Mouse (Mus musculus) right cerebral cortex, postnatal 36 days (tissue): ENCODE measurements around the gene Camkk2.

Experiments used
- DNase-seq, 2 experiments: peaks; one replicate each; pipeline ENCODE4 v3.0.0; 2022; ENCODE audit warnings: low spot score in 2 of 2, mixed read lengths in 1 of 2

Gene Camkk2

DNA sequence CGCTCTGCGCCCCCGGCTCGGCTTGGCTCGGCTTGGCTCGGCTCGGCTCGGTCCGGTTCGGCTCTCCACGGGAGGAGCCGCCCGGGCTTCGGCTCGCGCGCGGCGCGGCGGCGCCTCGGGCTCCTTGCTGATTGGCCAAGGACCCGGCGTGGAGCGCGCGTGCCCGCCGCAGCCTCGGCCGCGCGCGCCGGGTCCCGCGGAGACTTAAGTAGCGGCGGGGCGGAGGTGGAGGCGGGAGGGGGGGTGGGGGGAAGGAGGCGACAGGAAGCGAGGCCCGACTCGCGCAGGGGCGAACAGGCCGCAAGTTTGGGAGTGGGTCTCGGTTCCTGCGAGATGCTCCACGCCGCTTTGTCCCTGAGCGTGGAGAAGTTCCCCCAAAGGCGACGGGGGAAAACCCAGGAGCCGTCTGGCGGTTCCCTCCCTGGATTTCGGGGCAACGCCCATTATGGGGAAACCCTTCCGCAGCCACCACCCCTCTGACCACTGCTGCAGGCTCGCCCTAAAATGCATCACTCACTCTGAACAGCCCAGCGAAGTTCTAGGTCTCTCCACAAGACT is at the start of gene Camkk2:
Camkk2 (minus strand) TSS at position 133 of the 558 bp plus-strand sequence.
- DNase-seq = peak; percentile 76 to 77

- no peak for DNase-seq
These were observed 45.9 kb upstream of the Camkk2 start for GRCm38 (mm10) chr5:122825099-122825498.

DNA sequence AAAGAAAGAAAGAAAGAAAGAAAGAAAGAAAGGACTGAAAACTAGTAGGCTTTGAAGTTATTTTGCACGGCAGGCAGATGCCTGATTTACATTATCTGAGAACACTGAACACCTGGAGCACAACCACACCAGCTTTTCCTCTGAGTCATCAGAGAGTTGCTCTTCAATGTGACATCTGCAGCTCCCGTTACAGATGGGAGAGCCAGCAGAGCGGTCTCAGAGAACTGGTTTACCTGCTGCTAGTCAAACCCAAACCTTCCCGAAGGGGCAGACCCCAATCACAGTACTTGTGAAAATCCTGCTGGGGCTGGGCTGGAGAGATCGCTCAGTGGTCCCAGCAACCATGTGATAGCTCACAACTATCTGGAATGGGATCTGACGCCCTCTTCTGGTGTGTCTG is 45.2 kb upstream of the Camkk2 start:
- no peak for DNase-seq

GRCm38 (mm10) chr5:122823976-122824375 is 44.8 kb upstream of the Camkk2 start:
- no peak for DNase-seq

- no peak for DNase-seq
These were observed 43.2 kb upstream of the Camkk2 start for GRCm38 (mm10) chr5:122822441-122822840.

DNA sequence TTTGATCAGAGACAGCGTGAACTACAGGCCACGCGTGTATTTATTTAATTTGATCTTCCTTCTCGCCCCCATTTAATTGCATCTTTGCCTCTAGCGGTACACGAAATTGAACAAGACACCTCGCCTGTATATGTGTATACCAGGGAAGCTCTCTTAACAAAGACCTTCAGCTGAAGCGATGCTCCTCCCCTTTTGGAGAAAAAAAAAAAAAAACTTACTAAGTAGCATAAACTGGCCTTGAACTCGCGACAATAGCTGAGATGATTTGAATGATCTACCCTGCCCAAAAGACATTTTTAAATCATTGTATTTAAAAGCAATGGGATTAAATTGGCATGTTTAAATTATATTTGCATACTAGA is 42.3 kb upstream of the Camkk2 start:
- no peak for DNase-seq

DNA sequence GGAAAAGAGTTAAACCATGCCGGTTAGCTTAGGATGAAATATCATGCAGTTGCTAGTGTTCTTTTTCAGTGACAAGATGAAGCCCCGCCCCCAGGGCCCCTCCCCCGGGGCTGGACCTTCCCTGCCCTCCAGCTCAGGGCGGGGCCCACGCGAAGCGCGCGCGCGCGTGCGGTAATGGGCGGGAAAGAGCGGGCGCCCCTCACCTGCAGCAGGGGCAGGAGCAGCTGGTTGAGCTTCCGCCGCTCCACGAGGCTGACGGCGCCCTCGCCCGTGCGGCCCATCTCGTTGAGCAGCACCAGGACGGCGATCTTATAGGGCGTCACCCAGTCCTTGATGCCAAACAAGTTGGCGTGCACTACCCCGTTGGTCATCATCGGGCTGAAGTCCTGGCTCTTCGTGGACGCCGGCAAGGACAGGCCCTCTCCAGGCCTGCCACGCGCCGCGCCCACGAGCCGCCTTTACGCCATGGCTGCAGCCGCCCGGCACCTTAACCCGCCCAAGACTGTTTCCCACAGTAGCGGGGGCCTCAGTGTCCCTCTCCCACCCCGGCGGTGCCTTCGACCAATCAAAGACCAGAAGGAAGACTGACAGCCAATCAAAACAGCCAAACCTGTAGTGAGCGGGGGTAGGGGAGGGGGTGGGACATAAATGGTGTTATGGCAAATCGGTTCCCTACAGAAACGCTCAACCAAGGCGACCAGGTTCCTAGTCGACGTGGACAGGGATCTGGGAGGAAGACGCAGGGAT is 41.7 kb upstream of the Camkk2 start, which contains the start of gene Anapc5:
Anapc5 (minus strand) TSS at position 563 of the 747 bp plus-strand sequence.
- peak; percentile 85 to 91 for DNase-seq

- no peak for DNase-seq
These were observed 33.5 kb upstream of the Camkk2 start for GRCm38 (mm10) chr5:122812699-122813098.

DNA sequence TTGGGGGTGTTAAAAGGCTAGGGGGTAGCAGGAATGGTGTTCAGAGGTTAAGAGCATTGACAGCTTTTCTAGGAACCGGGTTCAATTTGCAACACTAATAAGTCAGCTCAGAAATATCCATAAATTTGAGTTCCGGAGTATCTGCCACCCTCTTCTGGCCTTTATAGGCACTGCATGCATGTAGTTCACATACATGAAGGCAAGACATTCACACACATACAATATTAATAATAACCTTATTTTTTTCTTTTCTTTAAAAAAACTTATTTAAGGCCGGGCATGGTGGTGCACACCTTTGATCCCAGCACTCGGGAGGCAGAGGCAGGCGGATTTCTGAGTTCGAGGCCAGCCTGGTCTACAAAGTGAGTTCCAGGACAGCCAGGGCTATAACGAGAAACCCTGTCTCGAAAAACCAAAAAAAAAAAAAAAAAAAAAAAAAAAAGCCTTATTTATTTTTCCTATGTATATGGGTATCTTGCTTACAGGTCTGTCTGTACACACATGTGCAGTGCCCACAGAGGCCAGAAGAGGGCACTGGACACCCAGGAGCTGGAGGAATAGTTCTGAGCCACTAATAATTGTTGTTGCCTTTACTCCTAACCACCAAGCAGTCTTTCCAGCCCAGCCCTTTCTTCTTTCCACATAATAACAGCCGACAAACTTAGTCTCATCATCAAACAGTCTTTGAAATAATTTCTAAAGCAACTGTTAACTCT is 32.3 kb upstream of the Camkk2 start:
- no peak for DNase-seq

DNA sequence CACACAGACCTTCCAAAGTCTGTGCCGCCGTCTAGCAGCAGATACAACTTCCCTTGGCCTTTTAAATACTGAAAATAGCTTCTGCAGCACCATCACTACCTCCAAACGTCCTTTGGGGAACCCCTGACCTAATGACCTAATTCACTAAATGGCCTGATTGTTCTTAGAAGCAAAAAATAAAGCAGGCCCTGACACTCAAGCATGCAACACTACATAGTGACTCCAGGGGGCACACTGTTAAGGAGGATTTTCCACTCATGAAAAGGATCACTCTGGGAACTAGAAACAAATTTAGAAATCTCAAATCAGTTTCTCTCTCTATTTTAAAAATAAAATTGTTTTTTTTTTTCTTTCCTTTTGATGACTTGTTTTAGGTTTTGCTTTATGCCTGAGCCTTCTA is 26.3 kb upstream of the Camkk2 start:
- no peak for DNase-seq

GRCm38 (mm10) chr5:122802706-122803105 is 23.5 kb upstream of the Camkk2 start:
- DNase-seq = no peak

- DNase-seq = no peak
These were observed 22.5 kb upstream of the Camkk2 start for GRCm38 (mm10) chr5:122801684-122802083.

GRCm38 (mm10) chr5:122800345-122801010 is 21.3 kb upstream of the Camkk2 start:
- DNase-seq = no peak

GRCm38 (mm10) chr5:122799379-122800344 is 20.5 kb upstream of the Camkk2 start:
- DNase-seq = no peak

- DNase-seq = peak; percentile 81 to 82
These were observed 19.6 kb upstream of the Camkk2 start for GRCm38 (mm10) chr5:122798557-122799378.

- DNase-seq = no peak
These were observed 18.7 kb upstream of the Camkk2 start for GRCm38 (mm10) chr5:122797866-122798265.

DNA sequence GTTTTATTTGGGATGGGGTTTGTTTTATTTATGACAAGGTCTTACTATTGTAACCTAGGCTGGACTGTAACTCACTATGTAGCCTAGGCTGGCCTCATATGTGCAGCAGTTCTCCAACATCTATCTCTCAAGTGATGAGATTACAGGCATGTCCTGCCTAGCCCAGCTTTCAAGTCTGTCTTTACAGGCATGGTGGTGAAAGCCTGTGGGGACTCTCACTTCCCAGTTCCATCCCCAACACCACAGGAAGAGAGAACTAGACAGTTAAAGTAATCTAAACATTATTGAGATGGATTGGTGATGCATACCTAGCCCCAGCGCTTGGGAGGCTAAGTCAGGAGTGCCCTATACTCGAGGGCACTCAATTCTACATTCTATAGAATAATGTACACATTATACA is 9.5 kb upstream of the Camkk2 start:
- DNase-seq = no peak

DNA sequence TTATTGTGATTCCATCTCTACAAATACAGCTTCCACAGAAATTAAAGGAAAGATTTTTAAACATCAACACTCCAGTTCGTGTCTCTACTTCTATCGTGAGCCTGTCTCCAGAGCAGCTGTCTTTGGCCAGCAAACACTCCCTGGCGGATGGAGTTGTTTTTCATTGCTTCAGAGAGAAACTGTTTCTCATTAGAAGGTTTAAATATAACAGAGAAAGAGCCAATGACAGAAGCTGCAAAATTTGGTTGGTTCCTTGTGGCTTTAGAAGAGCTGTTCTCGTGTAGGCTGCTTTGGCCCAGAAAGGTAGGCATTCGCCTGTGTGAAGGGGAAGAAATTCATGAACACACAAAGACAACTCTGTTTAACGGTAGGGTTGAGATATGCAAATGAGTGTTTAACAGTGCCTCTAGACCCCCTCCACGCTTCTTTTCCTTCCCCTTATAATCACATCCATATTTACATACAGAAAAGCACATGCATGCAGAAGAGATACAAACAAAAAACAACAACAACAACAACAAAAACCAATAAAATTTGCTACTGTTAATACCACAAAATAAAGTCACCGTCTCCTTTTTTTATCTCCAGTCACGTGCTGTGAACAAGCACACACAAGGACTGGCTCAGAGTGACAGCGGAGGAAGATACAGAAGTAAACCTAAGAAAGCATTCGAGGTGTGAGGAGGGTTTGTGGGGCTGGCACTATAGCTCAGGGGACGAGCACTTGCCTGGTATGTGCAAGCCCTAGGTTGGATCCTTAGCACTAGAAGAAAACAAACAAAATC is 7.0 kb upstream of the Camkk2 start:
- DNase-seq = peak in 1 of 2 experiments; percentile 56

- no peak for DNase-seq
These were observed 4.7 kb upstream of the Camkk2 start for GRCm38 (mm10) chr5:122783726-122784406.
